Mouse (Mus musculus) forebrain, embryonic 11.5 days (tissue): ENCODE measurements around the gene Rergl. TPM values are rescaled to one million over a fixed set of nuclear protein-coding genes. Genes with fewer than 3 reads are reported as not detected.

Experiments
- ATAC-seq: fragments of 200-750 bp; cut with Nextera tagmentation; replicated peaks from 2 replicates; pipeline ENCODE4 v1.8.0; 2017; ENCODE audit warnings: moderate TSS enrichment; ENCODE audit not compliant: low FRiP score
- DNase-seq: peaks from one replicate; pipeline ENCODE4 v3.0.0-alpha.2; 2017; ENCODE audit warnings: low spot score
- H3K27ac ChIP-seq: fragments of 300-500 bp; sonication (generic); 2 replicates; pipeline ENCODE4 v1.5.1; 2014; ENCODE audit warnings: low read depth, low read length
- H3K27me3 ChIP-seq: fragments of 300-500 bp; sonication (generic); 2 replicates; pipeline ENCODE4 v1.6.1; 2014; ENCODE audit warnings: mild to moderate bottlenecking, low read length, mixed read lengths; ENCODE audit not compliant: control insufficient read depth, insufficient read depth
- H3K36me3 ChIP-seq: fragments of 300-500 bp; sonication (generic); 2 replicates; pipeline ENCODE4 v1.6.1; 2014; ENCODE audit warnings: mild to moderate bottlenecking, low read length, moderate library complexity, mixed read lengths; ENCODE audit not compliant: control insufficient read depth, insufficient read depth
- H3K4me1 ChIP-seq: fragments of 300-500 bp; sonication (generic); replicated peaks from 2 replicates; pipeline ENCODE4 v1.6.1; 2014; ENCODE audit warnings: low read length, mixed read lengths; ENCODE audit not compliant: control insufficient read depth, insufficient read depth
- H3K4me2 ChIP-seq: fragments of 300-500 bp; sonication (generic); 2 replicates; pipeline ENCODE4 v1.6.1; 2014; ENCODE audit warnings: low read depth, mild to moderate bottlenecking, low read length, moderate library complexity, mixed read lengths; ENCODE audit not compliant: severe bottlenecking
- H3K4me3 ChIP-seq: fragments of 300-500 bp; sonication (generic); 2 replicates; pipeline ENCODE4 v1.5.1; 2014; ENCODE audit warnings: low read depth, low read length
- H3K9ac ChIP-seq: fragments of 300-500 bp; sonication (generic); 2 replicates; pipeline ENCODE4 v1.6.1; 2014; ENCODE audit warnings: low read length
- H3K9me3 ChIP-seq: fragments of 300-500 bp; sonication (generic); 2 replicates; pipeline ENCODE4 v1.6.1; 2016; ENCODE audit warnings: low read length, mixed read lengths; ENCODE audit not compliant: control insufficient read depth
- WGBS: fragments of 180-500 bp; shearing (Covaris S2); extraction: QIAGEN DNeasy Blood & Tissue Kit; methylation state at CpG from one replicate; pipeline ENCODE4 v1.1.7; 2014; 5-methylcytosine and 5-hydroxymethylcytosine counted together
- polyA plus RNA-seq: library from polyadenylated mRNA; unstranded; fragments of >200 nt; fragmentation: Nextera tagmentation; extraction: Ambion mirVana; gene quantifications from 2 replicates; pipeline ENCODE4 v1.2.1, GENCODE M21; 2014

Gene Rergl
- not detected in 2 replicates for polyA plus RNA-seq

DNA sequence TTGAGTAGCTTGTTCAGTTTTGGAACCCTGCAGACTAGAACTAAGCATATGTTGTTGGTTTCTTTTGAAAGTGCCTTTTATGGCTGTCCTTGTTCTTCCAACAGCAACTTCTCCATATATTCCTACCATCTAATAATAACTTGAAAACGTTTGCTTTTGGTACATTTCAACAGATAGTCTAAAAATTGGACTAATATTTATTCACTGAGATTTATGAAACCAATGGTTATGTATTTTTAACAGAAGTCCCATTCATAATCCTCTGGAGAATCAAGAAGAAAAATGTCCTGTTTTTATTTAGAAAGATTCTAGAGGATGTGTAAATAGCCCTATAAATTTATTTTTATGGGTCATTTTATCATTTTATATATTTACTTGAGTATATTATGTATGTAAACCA is at the start of gene Rergl:
TSS of gene Rergl (minus strand) at position 101 of the 400 bp plus-strand sequence.
- no peaks in the 10 kb centered on the region for H3K36me3 ChIP-seq
- ATAC-seq = no peak
- no peaks in the 10 kb centered on the region for H3K4me1 ChIP-seq
- no peaks in the 10 kb centered on the region for H3K27me3 ChIP-seq
- no peak for DNase-seq
- H3K9me3 ChIP-seq = no peaks in the 10 kb centered on the region
- no peak within 1 kb of the TSS for H3K9ac ChIP-seq
- no peak within 1 kb of the TSS for H3K4me2 ChIP-seq
- no peak within 1 kb of the TSS for H3K4me3 ChIP-seq
- WGBS = 44% methylated on average over 1 of the region's 1 CpGs
- H3K27ac ChIP-seq = no peak within 1 kb of the TSS

DNA sequence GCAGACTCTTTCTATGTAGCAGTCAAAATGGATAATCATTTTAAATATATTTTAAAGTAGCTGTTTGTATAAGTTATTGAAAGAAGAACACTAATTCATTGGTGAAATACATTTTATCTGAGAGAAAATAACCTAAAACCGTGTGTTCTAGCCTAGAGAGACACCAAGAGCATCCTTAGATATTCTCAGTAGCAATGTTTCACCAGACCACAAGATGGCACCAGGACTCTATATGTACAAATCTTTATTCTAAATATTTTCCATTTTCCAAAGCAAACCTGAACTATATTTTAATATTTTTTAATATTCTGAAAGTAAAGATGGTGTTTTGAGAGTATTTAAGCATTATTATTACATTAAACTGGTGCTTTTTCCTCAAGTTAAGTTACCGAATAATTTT is 36.7 kb upstream of the Rergl start:
- Histone ChIP-seq H3K36me3 (no peaks in the 10 kb centered on the region), H3K4me3 (no peak overlapping the region), H3K9ac (no peak overlapping the region), H3K27me3 (no peaks in the 10 kb centered on the region), H3K4me2 (no peak overlapping the region), H3K9me3 (no peaks in the 10 kb centered on the region), H3K4me1 (no peaks in the 10 kb centered on the region), H3K27ac (no peak overlapping the region)
- no peak for DNase-seq
- WGBS = 53% methylated on average over 2 of the region's 2 CpGs
- ATAC-seq = no peak

GRCm38 (mm10) chr6:139525406-139525805 is 23.6 kb upstream of the Rergl start:
- no peak for ATAC-seq

DNA sequence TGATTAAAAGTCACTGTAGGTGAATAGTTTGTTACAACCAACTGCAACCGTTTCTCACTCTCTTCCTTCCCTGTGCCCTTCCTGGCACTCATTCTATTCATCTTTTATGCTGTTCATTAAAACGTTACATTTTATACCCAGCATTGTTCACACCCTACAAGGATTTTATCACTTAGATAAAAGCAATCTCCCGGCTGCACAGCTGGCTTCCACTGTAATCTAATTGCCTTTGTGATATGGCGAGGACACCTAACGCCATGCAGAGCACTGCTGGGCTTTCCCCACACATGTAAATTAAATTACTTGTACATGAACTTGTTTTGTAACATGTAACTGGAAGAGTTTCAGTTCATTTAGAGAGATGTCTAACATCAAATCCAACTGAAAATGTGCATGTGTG is 22.5 kb upstream of the Rergl start:
- H3K4me2 ChIP-seq = no peak overlapping the region
- H3K4me1 ChIP-seq = no peaks in the 10 kb centered on the region
- WGBS = 50% methylated on average over 5 of the region's 5 CpGs
- no peak overlapping the region for H3K27ac ChIP-seq
- no peaks in the 10 kb centered on the region for H3K9me3 ChIP-seq
- DNase-seq (no peak), ATAC-seq (no peak)
- H3K4me3 ChIP-seq = no peak overlapping the region
- H3K9ac ChIP-seq = no peak overlapping the region
- H3K27me3 ChIP-seq = no peaks in the 10 kb centered on the region
- no peaks in the 10 kb centered on the region for H3K36me3 ChIP-seq

More at GRCm38 (mm10) chr6:139525406-139525805, 23.6 kb upstream of the Rergl start:
- Histone ChIP-seq H3K9me3 (no peaks in the 10 kb centered on the region), H3K4me3 (no peak overlapping the region), H3K27ac (no peak overlapping the region), H3K36me3 (no peaks in the 10 kb centered on the region), H3K4me2 (no peak overlapping the region), H3K4me1 (no peaks in the 10 kb centered on the region), H3K9ac (no peak overlapping the region), H3K27me3 (no peaks in the 10 kb centered on the region)
- no peak for DNase-seq

DNA sequence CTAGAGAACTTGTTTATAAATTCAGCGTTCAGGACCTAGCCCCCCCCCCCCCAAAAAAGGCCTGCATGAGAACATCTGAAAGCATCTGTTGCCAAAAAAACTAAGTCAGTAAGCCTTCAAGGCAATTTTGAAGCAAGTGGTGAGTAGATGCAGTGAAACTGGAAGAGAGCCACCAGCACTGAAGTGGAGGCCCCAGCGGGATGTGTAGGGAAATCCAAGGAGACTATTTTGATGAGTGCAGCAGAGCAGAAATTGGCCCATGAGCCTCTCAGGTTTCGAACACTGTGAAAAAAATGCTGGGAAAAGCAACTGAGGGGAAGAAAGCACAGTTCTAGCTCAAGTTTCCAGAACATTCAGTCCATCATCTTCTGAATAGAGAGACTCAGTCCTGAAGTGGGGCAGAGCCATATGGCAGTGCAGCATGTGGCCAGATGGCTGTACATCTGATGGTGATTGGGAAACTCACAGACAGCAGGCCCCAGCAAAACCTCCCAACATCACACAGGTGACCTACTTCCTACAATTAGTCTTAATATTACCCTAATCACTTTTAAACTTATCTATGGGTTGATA is 13.2 kb upstream of the Rergl start:
- Histone ChIP-seq H3K27ac (no peak overlapping the region), H3K36me3 (no peaks in the 10 kb centered on the region), H3K9ac (no peak overlapping the region), H3K4me3 (no peak overlapping the region), H3K9me3 (no peaks in the 10 kb centered on the region), H3K27me3 (no peaks in the 10 kb centered on the region), H3K4me1 (no peaks in the 10 kb centered on the region), H3K4me2 (no peak overlapping the region)
- DNase-seq (no peak), ATAC-seq (no peak)
- WGBS = 93% methylated on average over 3 of the region's 3 CpGs

DNA sequence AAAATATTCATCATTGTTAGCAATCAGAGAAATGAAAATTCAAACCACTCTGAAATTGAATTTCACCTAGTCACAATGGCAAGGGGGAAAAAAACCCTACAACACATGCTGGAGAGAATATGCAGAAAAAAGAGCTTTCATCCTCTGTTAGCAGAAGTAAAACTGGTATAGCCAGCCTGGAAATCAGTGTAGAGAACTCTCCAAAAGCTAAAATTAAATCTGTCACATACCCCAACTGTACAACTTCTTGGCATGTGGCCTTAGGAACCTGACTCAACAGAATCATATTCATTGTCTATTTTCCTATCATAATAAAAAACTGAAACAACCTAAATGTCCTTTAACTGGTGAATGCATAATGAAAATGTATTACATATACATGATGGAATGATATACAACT is 22.0 kb downstream of the Rergl start:
- Histone ChIP-seq H3K4me3 (no peak overlapping the region), H3K27me3 (no peaks in the 10 kb centered on the region), H3K27ac (no peak overlapping the region), H3K36me3 (no peaks in the 10 kb centered on the region), H3K4me1 (no peaks in the 10 kb centered on the region), H3K9me3 (no peaks in the 10 kb centered on the region), H3K9ac (no peak overlapping the region), H3K4me2 (no peak overlapping the region)
- no peak for DNase-seq
- no peak for ATAC-seq

GRCm38 (mm10) chr6:139464980-139465379 is 36.8 kb downstream of the Rergl start:
- H3K27me3 ChIP-seq = no peaks in the 10 kb centered on the region
- no peaks in the 10 kb centered on the region for H3K4me1 ChIP-seq
- H3K9me3 ChIP-seq = no peaks in the 10 kb centered on the region
- H3K27ac ChIP-seq = no peak overlapping the region
- H3K4me3 ChIP-seq = no peak overlapping the region
- no peak overlapping the region for H3K4me2 ChIP-seq
- WGBS = 83% methylated on average over 6 of the region's 6 CpGs
- H3K36me3 ChIP-seq = no peaks in the 10 kb centered on the region
- no peak for ATAC-seq
- DNase-seq = no peak
- H3K9ac ChIP-seq = no peak overlapping the region

DNA sequence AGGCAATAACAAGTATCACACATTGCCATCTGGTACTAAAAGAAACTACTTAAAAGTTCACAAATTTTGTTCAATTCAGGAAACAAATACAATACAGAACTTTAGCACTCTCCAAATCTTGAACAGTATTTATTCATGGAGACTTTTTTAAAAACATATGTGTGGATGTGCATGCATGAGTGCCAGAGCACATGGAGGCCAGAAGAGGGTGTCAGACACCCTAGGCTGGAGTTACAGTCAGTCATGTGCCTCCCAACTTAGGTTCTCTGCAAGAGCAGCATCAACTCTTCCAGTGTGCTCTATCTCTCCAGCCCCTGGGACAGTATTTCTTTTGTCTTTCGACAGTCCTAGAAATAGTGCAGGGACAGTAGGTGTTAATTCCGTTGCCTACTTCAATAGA is 37.5 kb downstream of the Rergl start:
- H3K36me3 ChIP-seq = no peaks in the 10 kb centered on the region
- no peak overlapping the region for H3K4me2 ChIP-seq
- DNase-seq (no peak), ATAC-seq (no peak)
- no peaks in the 10 kb centered on the region for H3K9me3 ChIP-seq
- no peak overlapping the region for H3K4me3 ChIP-seq
- no peak overlapping the region for H3K9ac ChIP-seq
- 89% methylated on average over 2 of the region's 2 CpGs for WGBS
- no peak overlapping the region for H3K27ac ChIP-seq
- H3K27me3 ChIP-seq = no peaks in the 10 kb centered on the region
- H3K4me1 ChIP-seq = no peaks in the 10 kb centered on the region

DNA sequence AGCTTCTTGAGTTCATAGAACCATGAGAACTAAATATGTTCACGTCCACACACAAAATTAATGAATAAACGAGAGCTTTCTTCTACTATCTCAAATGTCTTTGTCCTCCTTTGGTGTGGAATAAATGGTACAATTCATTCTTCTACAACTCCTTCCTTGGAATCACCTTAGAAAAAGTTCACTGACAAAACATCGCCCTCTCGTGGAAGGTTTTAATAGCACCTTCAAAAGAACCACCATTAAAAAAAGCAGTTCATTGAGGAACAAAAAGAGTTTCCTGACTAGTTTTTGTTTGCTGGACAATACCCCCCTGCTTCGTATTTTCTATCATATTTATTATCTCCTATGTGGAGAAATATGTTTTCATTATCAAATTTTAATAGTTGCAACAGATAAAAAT is 40.7 kb downstream of the Rergl start:
- Histone ChIP-seq H3K27me3 (no peaks in the 10 kb centered on the region), H3K9ac (no peak overlapping the region), H3K27ac (no peak overlapping the region), H3K4me3 (no peak overlapping the region), H3K9me3 (no peaks in the 10 kb centered on the region), H3K36me3 (no peaks in the 10 kb centered on the region), H3K4me1 (no peaks in the 10 kb centered on the region), H3K4me2 (no peak overlapping the region)
- 24% methylated on average over 5 of the region's 5 CpGs for WGBS
- no peak for DNase-seq
- no peak; the same call in 1 of the 2 replicates for ATAC-seq
